Mouse (Mus musculus) heart, postnatal 25 days (tissue): ENCODE results near the gene Rfx8. TPM values are rescaled to one million over a fixed set of nuclear protein-coding genes. Genes with fewer than 3 reads are reported as not detected.

Experiments used
- DNase-seq: peaks from one replicate; pipeline ENCODE4 v3.0.0; 2022; ENCODE audit warnings: low spot score
- intact Hi-C: fragments of 180-260 bp; cut with DNase I; formaldehyde crosslinking; loops from one replicate; pipeline ENCODE4 v1.15.1; 2025
- total RNA-seq, 2 experiments: library from RNA; stranded (reverse); gene quantifications; 2 replicates each; pipeline ENCODE4 v1.2.3; 2021

The Rfx8 gene
- total RNA-seq, 2 experiments from 2014 or later: 0.34 to 0.36 TPM

- intact Hi-C loops: loop anchor here (1.0 to 2.0 kb wide), 2 partner anchors 22 to 23 kb away; no protein-coding TSS in a partner anchor
- DNase-seq: peak; percentile 60
Measured at GRCm38 (mm10) chr1:39735927-39736604, 15.3 kb upstream of the Rfx8 start.

- intact Hi-C loops: loop anchor here (1.0 kb wide), 1 partner anchor 21 kb away; no protein-coding TSS in a partner anchor
- no peak for DNase-seq
Measured at GRCm38 (mm10) chr1:39735493-39735892, 14.7 kb upstream of the Rfx8 start.

- intact Hi-C loops: loop anchor here (1.0 kb wide), 1 partner anchor 21 kb away; no protein-coding TSS in a partner anchor
- no peak for DNase-seq
Measured at GRCm38 (mm10) chr1:39734881-39735280, 14.1 kb upstream of the Rfx8 start.

GRCm38 (mm10) chr1:39734311-39734710 is 13.5 kb upstream of the Rfx8 start:
- no peak for DNase-seq
- intact Hi-C loops: no loop called here

DNA sequence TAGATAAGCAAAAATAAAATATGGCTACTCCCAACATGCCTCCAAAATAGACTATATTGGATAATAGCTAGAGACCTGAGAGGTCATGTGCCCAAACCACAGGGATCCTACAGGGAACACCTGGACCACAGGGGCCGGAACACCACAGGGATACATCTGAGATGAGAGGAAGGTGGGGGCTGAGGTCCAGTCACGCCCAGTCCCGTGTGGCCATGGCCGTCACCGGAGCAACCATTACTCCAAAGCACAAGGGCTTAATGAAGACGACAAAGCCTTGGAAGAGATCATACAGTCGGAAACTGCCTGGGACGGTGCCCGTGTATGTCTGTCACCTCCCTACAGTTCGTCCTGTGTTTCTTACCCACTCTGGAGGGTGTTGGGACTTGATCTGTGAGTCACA is 13.1 kb upstream of the Rfx8 start:
- intact Hi-C loops: no loop called here
- DNase-seq: no peak

- DNase-seq: no peak
- intact Hi-C loops: no loop called here
Measured at GRCm38 (mm10) chr1:39732081-39732480, 11.3 kb upstream of the Rfx8 start.

DNA sequence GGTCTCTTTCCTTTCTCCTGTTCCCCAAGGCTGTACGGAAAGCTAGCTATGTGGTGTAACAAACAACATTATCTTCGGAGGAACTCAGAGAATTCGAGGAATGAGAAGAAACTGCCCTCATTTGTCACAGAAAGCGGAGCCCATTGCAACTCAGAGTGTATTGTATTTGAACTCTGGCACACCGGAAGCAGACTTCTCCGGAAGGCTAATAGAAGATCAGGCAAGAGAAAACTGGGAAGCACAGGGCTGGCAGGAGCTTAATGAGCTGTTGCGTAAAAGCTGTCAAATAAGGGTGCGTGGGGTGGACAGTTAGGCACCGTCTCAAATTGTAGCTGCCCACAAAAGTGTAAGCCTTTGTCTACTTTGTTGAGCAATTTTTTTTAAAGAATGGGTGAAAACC is 10.7 kb upstream of the Rfx8 start:
- intact Hi-C loops: no loop called here
- no peak for DNase-seq

DNA sequence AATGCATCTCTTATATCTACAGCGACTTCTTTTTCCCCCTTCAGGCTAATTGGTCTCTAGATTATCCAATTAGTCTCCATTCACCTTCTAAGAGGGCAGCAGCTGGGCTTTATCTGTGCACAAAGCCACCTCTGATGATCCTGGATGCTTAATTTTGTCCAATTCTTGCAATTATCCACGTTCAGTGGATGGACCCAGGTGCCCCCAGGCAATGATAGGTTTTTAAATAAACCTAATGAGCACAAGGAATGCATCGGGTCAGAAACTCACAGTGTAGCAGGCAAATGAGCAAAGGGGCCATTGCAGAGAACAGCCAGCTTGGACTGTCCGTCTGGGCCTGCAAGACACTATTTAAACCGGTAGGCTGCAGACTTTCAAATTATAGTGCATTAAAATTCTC is 10.1 kb upstream of the Rfx8 start:
- no peak for DNase-seq
- intact Hi-C loops: no loop called here

DNA sequence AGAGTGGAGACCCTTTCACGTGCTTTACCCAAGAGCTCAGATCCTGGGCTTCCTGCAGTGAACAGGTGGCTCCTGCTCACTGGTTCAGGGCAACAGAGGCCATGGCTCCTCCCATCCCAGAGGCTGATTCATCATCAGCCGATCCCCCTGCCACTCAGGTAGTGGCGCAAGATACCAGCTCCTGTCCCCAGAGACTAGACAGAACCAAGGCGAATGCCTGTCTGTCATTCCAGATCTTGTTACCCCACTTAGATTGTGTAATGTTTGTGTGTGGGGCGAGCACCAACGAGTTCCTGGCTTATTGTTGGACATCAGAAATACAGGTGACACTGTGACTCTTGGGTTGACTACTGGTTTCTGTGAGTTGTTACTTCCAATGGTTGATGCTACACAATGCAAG is 9.1 kb upstream of the Rfx8 start:
- DNase-seq: no peak
- intact Hi-C loops: no loop called here

DNA sequence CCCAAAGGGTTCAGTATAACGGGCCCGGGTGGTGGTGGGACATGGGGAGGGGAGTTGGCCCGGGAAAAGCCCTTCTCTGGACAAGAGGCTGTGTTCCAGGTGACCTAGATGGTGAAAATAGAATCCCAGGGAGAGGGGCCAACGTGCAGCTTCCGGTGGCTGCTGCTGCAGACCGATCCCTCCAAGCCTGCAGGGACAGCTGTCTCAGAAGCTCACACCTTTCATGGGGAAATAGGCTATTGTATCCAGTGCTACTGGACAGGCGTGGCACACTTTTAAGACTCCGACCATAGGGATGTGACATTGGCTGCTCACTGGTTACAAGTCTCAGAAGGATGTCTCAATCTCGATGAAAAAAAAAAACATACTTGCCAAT is 542 bp upstream of the Rfx8 start:
- no peak for DNase-seq
- intact Hi-C loops: no loop called here

DNA sequence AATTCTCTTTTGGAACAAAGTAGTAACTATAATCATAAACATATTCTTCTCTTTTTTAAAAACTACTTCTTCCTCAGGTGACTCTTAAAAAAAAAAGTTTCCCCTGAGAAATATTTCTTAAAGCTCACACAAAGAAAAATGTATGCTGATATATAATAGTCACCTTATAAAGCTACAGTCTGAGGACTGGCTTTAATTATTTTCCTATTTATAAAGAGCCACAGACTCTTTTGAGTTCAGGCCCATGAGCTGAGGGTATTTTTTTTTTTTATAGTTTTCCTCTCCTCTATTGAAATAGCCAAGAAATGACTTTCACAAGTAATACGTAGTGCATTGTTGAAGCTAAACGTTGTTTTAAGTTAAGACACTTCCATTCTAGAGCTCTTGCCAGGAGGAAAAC is 611 bp downstream of the Rfx8 start:
- DNase-seq: no peak
- intact Hi-C loops: no loop called here

GRCm38 (mm10) chr1:39715551-39715950 is 5.2 kb downstream of the Rfx8 start:
- no peak for DNase-seq
- intact Hi-C loops: no loop called here

- intact Hi-C loops: loop anchor here (1.0 to 5.0 kb wide), 2 partner anchors 21 to 153 kb away; no protein-coding TSS in a partner anchor
- DNase-seq: no peak
Measured at GRCm38 (mm10) chr1:39714729-39715128, 6.1 kb downstream of the Rfx8 start.

- DNase-seq: peak; percentile 56
- intact Hi-C loops: loop anchor here (1.0 to 5.0 kb wide), 3 partner anchors 21 to 153 kb away; no protein-coding TSS in a partner anchor
Measured at GRCm38 (mm10) chr1:39713842-39714658, 6.7 kb downstream of the Rfx8 start.

GRCm38 (mm10) chr1:39713300-39713699 is 7.5 kb downstream of the Rfx8 start:
- intact Hi-C loops: loop anchor here (2.0 to 5.0 kb wide), 2 partner anchors 26 to 154 kb away; no protein-coding TSS in a partner anchor
- DNase-seq: no peak

- intact Hi-C loops: loop anchor here (2.0 to 5.0 kb wide), 2 partner anchors 25 to 155 kb away; no protein-coding TSS in a partner anchor
- no peak for DNase-seq
Measured at GRCm38 (mm10) chr1:39712261-39712660, 8.5 kb downstream of the Rfx8 start.

DNA sequence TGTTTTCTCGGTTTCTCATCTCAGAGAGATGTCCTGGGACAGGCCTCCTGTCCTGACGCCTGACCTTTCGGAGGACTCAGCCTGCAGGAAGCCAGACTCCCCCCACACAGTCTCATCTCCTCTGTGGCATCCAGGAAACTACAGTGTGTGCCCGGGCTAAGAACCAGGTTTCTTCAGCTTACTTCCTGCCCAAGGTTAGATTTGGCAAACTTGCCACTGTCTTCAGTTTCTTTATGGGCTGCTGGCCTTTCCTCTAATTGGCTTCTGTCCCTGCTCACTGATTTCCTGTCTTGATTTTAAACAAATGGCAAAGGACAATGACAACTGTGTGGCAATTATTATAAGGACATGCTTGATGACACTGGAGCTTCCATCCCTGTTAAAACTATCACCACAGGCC is 10.2 kb downstream of the Rfx8 start:
- intact Hi-C loops: loop anchor here (5.0 kb wide), 1 partner anchor 157 kb away; no protein-coding TSS in a partner anchor
- DNase-seq: no peak

GRCm38 (mm10) chr1:39710016-39710415 is 10.8 kb downstream of the Rfx8 start:
- intact Hi-C loops: loop anchor here (5.0 kb wide), 1 partner anchor 157 kb away; no protein-coding TSS in a partner anchor
- no peak for DNase-seq

DNA sequence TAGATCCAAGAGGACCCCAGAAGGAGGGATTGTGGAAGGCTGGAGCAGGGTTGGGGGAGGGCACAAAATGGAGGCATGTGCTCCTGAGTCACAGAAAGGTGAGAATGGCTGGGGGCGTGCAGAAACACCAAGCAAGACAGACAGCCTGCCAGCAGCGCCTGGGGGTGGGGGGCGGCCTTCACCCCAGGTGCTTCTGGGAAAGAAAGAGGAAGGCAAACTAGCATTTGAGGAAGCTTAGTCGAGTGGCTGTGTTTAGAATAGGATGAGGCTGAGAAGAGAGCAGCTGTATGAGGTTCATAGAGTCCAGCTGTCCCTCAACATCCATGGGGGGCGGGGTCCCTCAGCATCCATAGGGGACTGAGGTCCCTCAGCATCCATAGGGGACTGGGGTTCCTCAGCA is 12.0 kb downstream of the Rfx8 start:
- no peak for DNase-seq

GRCm38 (mm10) chr1:39702216-39703046 is 18.4 kb downstream of the Rfx8 start:
- DNase-seq: no peak

More for the DNA sequence above, 12.0 kb downstream of the Rfx8 start:
- intact Hi-C loops: no loop called here

More at GRCm38 (mm10) chr1:39702216-39703046, 18.4 kb downstream of the Rfx8 start:
- intact Hi-C loops: no loop called here
